Mouse (Mus musculus) limb, embryonic 14.5 days (tissue): ENCODE data around the gene Tmem104. TPM values are rescaled to one million over a fixed set of nuclear protein-coding genes. Genes with fewer than 3 reads are reported as not detected.

Source experiments
- ATAC-seq: fragments of 200-750 bp; cut with Nextera tagmentation; 2 replicates; pipeline ENCODE4 v1.8.0; 2017; ENCODE audit warnings: low read depth, moderate number of reproducible peaks, moderate TSS enrichment; ENCODE audit not compliant: low FRiP score
- DNase-seq: peaks from one replicate; pipeline ENCODE4 v3.0.0-alpha.2; 2015; ENCODE audit warnings: low spot score
- H3K27ac ChIP-seq: fragments of 300-500 bp; sonication (generic); replicated peaks from 2 replicates; pipeline ENCODE4 v1.5.1; 2014; ENCODE audit warnings: low read depth, mild to moderate bottlenecking, low read length, moderate library complexity, mixed read lengths
- H3K27me3 ChIP-seq: fragments of 300-500 bp; sonication (generic); 2 replicates; pipeline ENCODE4 v1.6.1; 2014; ENCODE audit warnings: low read length, mixed read lengths; ENCODE audit not compliant: control insufficient read depth, insufficient read depth
- H3K36me3 ChIP-seq: fragments of 300-500 bp; sonication (generic); 2 replicates; pipeline ENCODE4 v1.6.1; 2014; ENCODE audit warnings: mild to moderate bottlenecking, low read length, moderate library complexity, mixed read lengths; ENCODE audit not compliant: control insufficient read depth, insufficient read depth
- H3K4me1 ChIP-seq: fragments of 300-500 bp; sonication (generic); 2 replicates; pipeline ENCODE4 v1.6.1; 2014; ENCODE audit warnings: antibody characterized with exemption, low read length, mixed read lengths; ENCODE audit not compliant: control insufficient read depth, insufficient read depth
- H3K4me2 ChIP-seq: fragments of 300-500 bp; sonication (generic); replicated peaks from 2 replicates; pipeline ENCODE4 v1.6.1; 2014; ENCODE audit warnings: low read depth, mild to moderate bottlenecking, low read length, moderate library complexity; ENCODE audit not compliant: severe bottlenecking
- H3K4me3 ChIP-seq: fragments of 300-500 bp; sonication (generic); replicated peaks from 2 replicates; pipeline ENCODE4 v1.5.1; 2014; ENCODE audit warnings: low read length
- H3K9ac ChIP-seq: fragments of 300-500 bp; sonication (generic); 2 replicates; pipeline ENCODE4 v1.6.1; 2014; ENCODE audit warnings: mild to moderate bottlenecking, low read depth, low read length, moderate library complexity; ENCODE audit not compliant: severe bottlenecking
- H3K9me3 ChIP-seq: fragments of 300-500 bp; sonication (generic); 2 replicates; pipeline ENCODE4 v1.6.1; 2016; ENCODE audit warnings: low read length; ENCODE audit not compliant: control insufficient read depth
- POLR2A ChIP-seq: fragments of 200-500 bp; IDR thresholded peaks from 2 replicates; pipeline ENCODE4 v1.8.0; 2012; ENCODE audit warnings: inconsistent platforms, mild to moderate bottlenecking, moderate library complexity, borderline replicate concordance; ENCODE audit not compliant: insufficient read depth, insufficient read length; ENCODE audit errors: extremely low read depth
- WGBS: fragments of 180-500 bp; shearing (Covaris S2); extraction: QIAGEN DNeasy Blood & Tissue Kit; methylation state at CpG from one replicate; pipeline ENCODE4 v1.1.7; 2014; 5-methylcytosine and 5-hydroxymethylcytosine counted together
- polyA plus RNA-seq, 2 experiments: library from polyadenylated mRNA; depleted of rRNA in 1 of 2; stranded (reverse) in 1 of 2; unstranded in 1 of 2; fragments of >200 nt; fragmentation: Nextera tagmentation in 1 of 2; extraction: Ambion mirVana in 1 of 2; gene quantifications; 2 replicates each; pipeline versions ENCODE4 v1.2.1 to v1.2.3; 2012 to 2014

Tmem104 gene
- polyA plus RNA-seq, 2 experiments = 9.2 to 12.4 TPM

DNA sequence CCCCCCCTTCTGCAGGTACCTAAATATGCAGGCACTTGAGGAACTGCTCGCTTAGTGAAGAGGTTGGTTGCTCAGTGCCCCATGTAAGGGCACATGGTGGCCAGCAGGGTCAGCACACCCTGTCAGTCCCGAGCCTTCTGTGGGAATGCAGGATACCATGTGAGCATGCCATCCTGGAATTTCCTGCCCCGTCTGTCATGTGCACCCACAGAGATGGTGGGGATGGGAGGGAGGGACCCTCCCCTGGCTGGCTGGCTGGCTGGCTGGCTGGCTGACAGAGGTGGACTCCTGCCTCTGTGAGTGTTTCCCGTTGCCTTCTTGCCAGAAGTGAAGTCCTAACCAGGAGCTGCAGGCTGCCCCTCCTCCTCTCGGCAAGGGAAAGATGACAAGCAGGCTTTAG is 35.3 kb downstream of the Tmem104 start:
- Histone ChIP-seq H3K4me3 (no peak overlapping the region), H3K27me3 (no peaks in the 10 kb centered on the region), H3K4me1 (peaks cover 9% of the 10 kb centered on the region), H3K9ac (no peak overlapping the region), H3K36me3 (no peaks in the 10 kb centered on the region; the same call in 1 of the 2 replicates), H3K27ac (no peak overlapping the region), H3K4me2 (no peak overlapping the region), H3K9me3 (no peaks in the 10 kb centered on the region)
- ATAC-seq = no peak
- no peak for TF ChIP-seq POLR2A
- WGBS = 30% methylated on average over 5 of the region's 5 CpGs
- DNase-seq = no peak

DNA sequence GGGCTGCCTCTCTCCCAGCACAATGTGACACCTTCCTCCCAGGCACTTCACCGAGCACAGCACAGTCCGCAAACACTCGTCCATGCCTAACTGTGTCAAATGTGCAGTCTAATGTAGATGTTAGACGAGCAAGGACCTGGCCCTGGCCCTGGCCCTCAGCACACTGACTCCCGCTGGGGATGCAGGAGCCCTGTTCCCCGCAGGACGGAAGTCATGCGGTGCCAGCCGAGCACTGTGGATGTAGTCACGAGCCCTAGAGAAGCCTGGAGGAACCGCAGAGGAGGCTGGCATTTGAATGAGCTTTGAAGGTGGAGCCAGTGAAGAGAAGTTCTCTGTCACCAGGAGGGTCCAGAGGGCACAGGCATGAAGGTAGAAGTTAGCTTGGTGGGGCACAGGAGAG is 36.2 kb downstream of the Tmem104 start:
- H3K27me3 ChIP-seq = no peaks in the 10 kb centered on the region

DNA sequence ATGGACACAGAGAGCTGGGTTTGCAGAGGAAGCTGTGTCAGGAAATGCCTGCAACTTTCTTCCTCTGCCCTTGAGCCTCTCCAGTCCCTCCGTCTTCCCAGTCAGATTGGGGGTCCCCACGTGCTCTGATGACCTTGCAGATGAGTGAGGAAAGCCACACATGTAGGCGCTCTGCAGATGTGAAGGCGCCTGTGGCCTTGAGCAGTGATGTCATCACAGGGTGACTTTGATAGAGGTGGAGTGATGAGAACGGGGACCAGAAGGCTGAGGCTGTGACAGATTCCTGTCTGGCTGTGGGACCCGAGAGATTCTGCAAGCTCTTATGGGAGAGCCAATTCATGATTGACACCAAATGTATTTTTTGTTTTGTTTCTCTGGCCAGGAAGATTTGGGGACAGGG is 36.6 kb downstream of the Tmem104 start:
- no peak for ATAC-seq
- Histone ChIP-seq H3K36me3 (no peaks in the 10 kb centered on the region; the same call in 1 of the 2 replicates), H3K4me1 (peaks cover 9% of the 10 kb centered on the region), H3K4me2 (no peak overlapping the region), H3K27ac (no peak overlapping the region), H3K9me3 (no peaks in the 10 kb centered on the region), H3K4me3 (no peak overlapping the region), H3K27me3 (no peaks in the 10 kb centered on the region), H3K9ac (no peak overlapping the region)
- DNase-seq = no peak
- TF ChIP-seq POLR2A = no peak
- 71% methylated on average over 6 of the region's 6 CpGs for WGBS

More for the DNA sequence above, 36.2 kb downstream of the Tmem104 start:
- H3K36me3 ChIP-seq = no peaks in the 10 kb centered on the region; the same call in 1 of the 2 replicates
- H3K9ac ChIP-seq = no peak overlapping the region
- 54% methylated on average over 11 of the region's 11 CpGs for WGBS
- DNase-seq (no peak), ATAC-seq (no peak)
- no peak overlapping the region for H3K4me3 ChIP-seq
- no peak overlapping the region for H3K4me2 ChIP-seq
- no peak overlapping the region for H3K27ac ChIP-seq
- TF ChIP-seq POLR2A = no peak
- peaks cover 9% of the 10 kb centered on the region for H3K4me1 ChIP-seq
- no peaks in the 10 kb centered on the region for H3K9me3 ChIP-seq

DNA sequence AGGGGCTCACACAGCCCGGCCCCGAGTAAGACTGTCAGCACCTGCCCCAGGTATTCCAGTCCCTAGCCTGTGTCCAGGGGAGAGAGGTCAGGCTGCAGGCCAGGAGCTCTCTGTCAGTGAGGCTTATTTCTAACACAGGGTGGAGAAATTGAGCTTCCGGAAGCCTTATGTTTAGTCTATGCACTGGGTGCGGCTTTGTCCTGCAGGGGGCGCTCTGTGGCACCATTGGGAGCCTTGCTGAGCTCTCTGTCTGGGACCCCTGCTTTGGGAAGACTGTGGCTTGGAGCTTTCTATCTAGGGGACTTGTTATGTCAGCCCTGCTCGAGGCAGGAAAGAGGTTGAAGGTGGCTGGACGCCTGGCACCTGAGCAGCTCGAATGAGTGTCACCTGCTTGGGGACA is 37.6 kb downstream of the Tmem104 start:
- TF ChIP-seq POLR2A = no peak
- Histone ChIP-seq H3K9me3 (no peaks in the 10 kb centered on the region), H3K4me2 (no peak overlapping the region), H3K27ac (no peak overlapping the region), H3K36me3 (no peaks in the 10 kb centered on the region; the same call in 1 of the 2 replicates), H3K4me1 (peaks cover 9% of the 10 kb centered on the region), H3K4me3 (no peak overlapping the region), H3K27me3 (no peaks in the 10 kb centered on the region), H3K9ac (no peak overlapping the region)
- ATAC-seq (no peak), DNase-seq (no peak)
- 46% methylated on average over 8 of the region's 8 CpGs for WGBS

DNA sequence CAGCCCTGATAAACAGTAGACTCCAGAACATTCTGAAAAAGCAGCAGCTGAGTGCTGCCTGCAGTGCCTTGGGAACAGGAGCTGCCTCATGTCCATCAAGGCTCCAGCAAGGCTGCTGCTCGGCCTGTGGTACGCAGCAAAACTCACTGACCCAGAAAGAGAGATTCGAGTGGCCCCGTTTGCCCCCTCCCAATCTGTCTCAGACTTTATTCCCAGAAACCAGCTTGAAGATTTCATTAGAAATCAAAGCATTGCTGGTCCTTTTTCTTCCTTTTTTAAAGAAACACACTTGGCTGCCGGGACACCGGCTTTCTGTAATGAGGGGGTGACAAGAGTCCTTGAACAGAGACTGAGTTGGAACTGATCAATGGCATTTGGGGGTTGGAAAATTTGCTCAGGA is 38.0 kb downstream of the Tmem104 start:
- Histone ChIP-seq H3K4me2 (no peak overlapping the region), H3K27me3 (no peaks in the 10 kb centered on the region), H3K4me1 (peaks cover 9% of the 10 kb centered on the region), H3K4me3 (no peak overlapping the region), H3K27ac (no peak overlapping the region), H3K36me3 (no peaks in the 10 kb centered on the region; the same call in 1 of the 2 replicates), H3K9ac (no peak overlapping the region), H3K9me3 (no peaks in the 10 kb centered on the region)
- no peak for TF ChIP-seq POLR2A
- DNase-seq (no peak), ATAC-seq (no peak)
- WGBS = 83% methylated on average over 6 of the region's 6 CpGs
